Mouse (Mus musculus) C2C12 (cell line): Measurements from ENCODE around the gene Tnrc6c. TPM values are rescaled to one million over a fixed set of nuclear protein-coding genes. Genes with fewer than 3 reads are reported as not detected.

Experiments used
- H3K27me3 ChIP-seq: one replicate; pipeline ENCODE4 v1.6.1; 2011; ENCODE audit not compliant: control insufficient read depth, insufficient read depth, insufficient read length
- H3K36me3 ChIP-seq: one replicate; pipeline ENCODE4 v1.6.1; 2011; ENCODE audit not compliant: control insufficient read depth, insufficient read depth
- H3K4me3 ChIP-seq: one replicate; pipeline ENCODE4 v1.5.1; 2011; ENCODE audit warnings: mild to moderate bottlenecking, control low read depth; ENCODE audit not compliant: poor library complexity, insufficient read depth, severe bottlenecking
- H3K79me2 ChIP-seq: one replicate; pipeline ENCODE4 v1.6.1; 2011; ENCODE audit not compliant: control insufficient read depth, insufficient read depth
- H3K79me3 ChIP-seq: one replicate; pipeline ENCODE4 v1.6.1; 2011; ENCODE audit warnings: low read depth, control low read depth
- H3ac ChIP-seq: one replicate; pipeline ENCODE3; 2011; ENCODE audit warnings: low read depth; ENCODE audit not compliant: control insufficient read depth, insufficient read length
- CEBPB ChIP-seq: IDR thresholded peaks from one replicate; pipeline ENCODE4 v1.6.1; 2011; ENCODE audit warnings: low read depth, mild to moderate bottlenecking, control low read depth, moderate library complexity
- CTCF ChIP-seq: IDR thresholded peaks from one replicate; pipeline ENCODE4 v1.5.1; 2011; ENCODE audit not compliant: control insufficient read depth, insufficient read depth, insufficient read length
- FOSL1 ChIP-seq: IDR thresholded peaks from one replicate; pipeline ENCODE4 v1.8.0; 2011; ENCODE audit warnings: mild to moderate bottlenecking, low read length; ENCODE audit not compliant: poor library complexity, insufficient read depth, severe bottlenecking
- MAX ChIP-seq: IDR thresholded peaks from one replicate; pipeline ENCODE4 v1.6.1; 2011; ENCODE audit warnings: mild to moderate bottlenecking, control low read depth
- MYOD1 ChIP-seq: IDR thresholded peaks from one replicate; pipeline ENCODE4 v1.6.1; 2011; ENCODE audit warnings: low read depth; ENCODE audit not compliant: control insufficient read depth, insufficient read length
- MYOG ChIP-seq: IDR thresholded peaks from one replicate; pipeline ENCODE4 v1.6.1; 2011; ENCODE audit not compliant: control insufficient read depth, insufficient read length; ENCODE audit errors: extremely low read depth
- USF1 ChIP-seq: IDR thresholded peaks from one replicate; pipeline ENCODE4 v1.6.1; 2011; ENCODE audit warnings: low read depth, mild to moderate bottlenecking, control low read depth, moderate library complexity
- polyA plus RNA-seq: library from polyadenylated mRNA; unstranded; fragments of >200 nt; fragmentation: generic; extraction: Trizol; gene quantifications from one replicate; pipeline ENCODE4 v1.2.1, GENCODE M21; 2012; ENCODE audit warnings: missing spikeins

Tnrc6c gene
- polyA plus RNA-seq, 1 experiment: 6.3 TPM

DNA sequence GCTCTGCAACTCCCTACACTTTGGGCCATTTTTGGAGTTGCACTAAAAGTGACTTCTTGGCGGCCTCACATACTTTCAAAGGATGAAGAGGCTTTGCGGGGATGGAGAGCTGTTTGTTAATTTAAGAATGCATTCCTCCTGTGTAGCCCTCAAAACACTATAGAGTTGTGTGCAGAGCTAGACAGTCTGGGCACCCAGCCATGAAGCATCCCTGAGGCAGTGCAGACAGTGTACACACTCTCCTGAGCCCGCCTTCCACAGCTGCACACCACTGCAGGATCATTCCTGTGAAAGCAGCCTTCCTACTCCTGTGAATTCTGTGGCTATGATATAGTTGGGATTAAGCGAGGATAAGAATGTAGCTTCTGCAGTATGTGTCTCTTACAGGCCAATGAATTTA lies 4.9 kb downstream of the Tnrc6c start:
- no peak for TF ChIP-seq MYOD1
- TF ChIP-seq USF1: no peak
- TF ChIP-seq MAX: no peak
- TF ChIP-seq CEBPB: no peak
- TF ChIP-seq MYOG: no peak
- no peak for TF ChIP-seq CTCF
- no peak for TF ChIP-seq FOSL1
- Histone ChIP-seq H3K27me3 (no peaks in the 10 kb centered on the region), H3ac (no peak overlapping the region), H3K79me3 (peaks cover 71% of the 10 kb centered on the region), H3K4me3 (no peak overlapping the region), H3K79me2 (peaks cover 90% of the 10 kb centered on the region), H3K36me3 (no peaks in the 10 kb centered on the region)

DNA sequence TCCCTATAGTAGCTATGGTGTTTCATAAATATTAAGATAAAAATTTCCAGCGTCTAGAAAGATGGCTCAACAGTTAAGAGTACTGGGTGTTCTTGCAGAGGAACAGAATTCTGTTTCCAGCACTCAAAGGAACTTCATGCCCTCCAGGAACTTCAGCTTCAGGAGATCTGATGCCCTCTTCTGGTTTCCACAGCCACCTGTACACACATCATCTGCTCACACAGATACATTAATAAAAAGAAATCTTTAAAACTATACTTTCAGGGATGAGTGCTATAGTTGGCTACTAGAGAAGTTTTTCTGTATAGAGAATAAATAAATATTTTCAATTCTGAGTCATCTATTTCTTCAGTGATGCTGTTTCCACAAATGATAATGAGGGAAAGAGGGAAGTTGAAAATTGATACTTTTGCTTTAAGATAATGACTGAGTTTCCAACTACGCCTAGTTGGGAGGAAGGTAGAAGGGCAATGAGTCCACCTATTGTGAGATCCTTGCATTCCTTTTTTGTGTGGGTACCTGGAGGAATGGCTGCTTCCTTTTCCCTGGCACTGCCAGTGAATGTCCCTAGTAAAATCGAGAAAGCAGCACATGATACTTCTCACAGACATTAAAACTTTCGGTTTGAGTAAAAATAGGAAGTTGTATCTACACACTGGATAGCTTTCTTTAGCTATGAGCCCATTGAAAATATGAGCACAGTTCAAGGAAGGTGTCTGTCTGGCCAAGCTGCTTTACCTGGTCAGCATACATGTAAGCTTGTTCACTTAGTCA lies 9.1 kb downstream of the Tnrc6c start:
- peaks cover 100% of the 10 kb centered on the region for H3K79me2 ChIP-seq
- H3K4me3 ChIP-seq: no peak overlapping the region
- peaks cover 78% of the 10 kb centered on the region for H3K79me3 ChIP-seq
- no peaks in the 10 kb centered on the region for H3K27me3 ChIP-seq
- H3ac ChIP-seq: no peak overlapping the region
- TF ChIP-seq MYOG (no peak), CTCF (no peak), MAX (no peak), CEBPB (no peak), FOSL1 (no peak), MYOD1 (no peak)
- H3K36me3 ChIP-seq: no peaks in the 10 kb centered on the region

DNA sequence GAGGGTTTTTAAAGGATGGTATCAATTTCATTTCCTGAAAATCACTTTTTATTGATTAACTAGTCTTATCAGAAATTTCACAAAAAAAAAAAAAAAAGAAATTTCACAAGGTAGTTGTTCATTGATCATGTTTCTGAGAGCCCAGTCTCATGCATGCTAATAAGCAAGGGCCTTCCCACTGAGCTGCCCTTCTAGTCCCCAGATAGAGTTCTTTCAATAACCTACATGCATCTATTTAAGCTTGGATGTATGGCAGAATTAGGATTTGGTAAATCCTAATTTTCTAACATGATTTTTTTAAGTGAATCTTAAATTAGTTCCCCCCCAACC lies 9.7 kb downstream of the Tnrc6c start:
- H3ac ChIP-seq: no peak overlapping the region
- no peak overlapping the region for H3K4me3 ChIP-seq
- H3K79me3 ChIP-seq: peaks cover 79% of the 10 kb centered on the region
- H3K79me2 ChIP-seq: peaks cover 100% of the 10 kb centered on the region
- no peaks in the 10 kb centered on the region for H3K36me3 ChIP-seq
- no peak for TF ChIP-seq CTCF
- TF ChIP-seq USF1: no peak
- TF ChIP-seq CEBPB: no peak
- TF ChIP-seq MYOG: no peak
- no peak for TF ChIP-seq MAX
- TF ChIP-seq FOSL1: no peak
- no peak for TF ChIP-seq MYOD1
- H3K27me3 ChIP-seq: no peaks in the 10 kb centered on the region

DNA sequence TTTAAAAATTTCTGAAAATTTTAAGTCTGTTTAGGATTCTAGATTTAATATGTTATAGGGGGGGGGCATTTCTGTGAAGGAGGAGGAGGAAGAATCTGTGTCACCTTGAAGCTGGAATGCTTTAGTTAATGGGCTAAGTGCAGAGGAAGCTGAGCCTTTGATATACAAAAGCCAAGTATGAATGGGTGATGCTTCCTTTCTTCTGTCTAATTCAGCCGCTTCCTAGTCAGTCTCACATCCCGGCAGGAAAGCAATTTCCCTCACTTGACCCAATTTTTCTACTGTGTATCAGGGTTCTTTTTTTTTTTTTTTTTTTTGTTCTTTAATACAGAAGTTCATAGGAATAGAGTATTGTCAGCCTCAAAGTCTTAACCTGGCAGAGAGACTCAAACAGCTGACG lies 11.1 kb downstream of the Tnrc6c start:
- Histone ChIP-seq H3K27me3 (no peaks in the 10 kb centered on the region), H3K79me2 (peaks cover 100% of the 10 kb centered on the region), H3K4me3 (no peak overlapping the region), H3ac (no peak overlapping the region), H3K79me3 (peaks cover 77% of the 10 kb centered on the region), H3K36me3 (no peaks in the 10 kb centered on the region)
- TF ChIP-seq CEBPB (no peak), MAX (no peak), MYOG (no peak), USF1 (no peak), MYOD1 (no peak), FOSL1 (no peak), CTCF (no peak)

DNA sequence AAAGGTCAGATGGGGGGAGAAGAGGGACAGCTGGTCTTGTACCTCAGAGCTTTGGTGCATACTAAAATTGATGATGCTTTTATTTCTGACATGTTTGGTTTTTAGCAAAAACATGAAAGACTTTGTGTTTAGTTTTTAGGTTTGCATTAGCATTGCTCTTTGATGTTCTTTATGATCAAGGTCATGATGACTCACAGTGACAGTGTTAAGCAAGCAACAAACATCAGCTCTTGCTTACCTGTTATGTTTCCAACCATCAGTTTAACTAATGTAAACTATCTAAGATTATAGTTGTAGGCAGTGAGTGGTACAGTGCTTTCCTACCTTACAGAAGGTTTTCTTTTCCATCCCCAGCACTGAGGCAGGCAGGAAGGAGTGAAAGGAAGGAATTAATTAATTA lies 12.5 kb downstream of the Tnrc6c start:
- Histone ChIP-seq H3K27me3 (no peaks in the 10 kb centered on the region), H3K79me3 (peaks cover 76% of the 10 kb centered on the region), H3K36me3 (no peaks in the 10 kb centered on the region), H3K4me3 (no peak overlapping the region), H3K79me2 (peaks cover 99% of the 10 kb centered on the region), H3ac (no peak overlapping the region)
- TF ChIP-seq FOSL1 (no peak), MYOG (no peak), MAX (no peak), USF1 (no peak), CTCF (no peak), MYOD1 (no peak)

DNA sequence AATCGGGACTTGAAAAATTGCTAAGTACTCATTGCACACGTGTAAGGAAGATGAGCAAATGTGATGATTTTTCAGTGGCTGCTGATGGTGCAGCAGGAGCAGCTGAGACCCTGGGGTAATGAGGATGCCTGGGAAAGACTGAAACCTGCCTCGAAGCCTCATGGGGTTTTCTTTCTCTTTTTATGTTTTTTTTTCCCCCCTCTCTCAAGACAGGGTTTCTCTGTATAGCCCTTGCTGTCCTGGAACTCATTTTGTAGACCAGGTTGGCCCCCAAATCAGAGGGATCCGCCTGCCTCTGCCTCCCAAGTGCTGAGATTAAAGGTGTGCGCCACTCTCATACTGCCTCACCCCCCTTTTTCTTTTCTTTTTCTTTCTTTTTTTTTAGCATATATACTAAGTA lies 13.1 kb downstream of the Tnrc6c start:
- H3K79me3 ChIP-seq: peaks cover 74% of the 10 kb centered on the region
- TF ChIP-seq USF1 (no peak), FOSL1 (no peak), CEBPB (no peak), MYOD1 (no peak), CTCF (no peak), MAX (no peak), MYOG (no peak)
- no peaks in the 10 kb centered on the region for H3K36me3 ChIP-seq
- H3ac ChIP-seq: no peak overlapping the region
- H3K79me2 ChIP-seq: peaks cover 99% of the 10 kb centered on the region
- H3K27me3 ChIP-seq: no peaks in the 10 kb centered on the region
- H3K4me3 ChIP-seq: no peak overlapping the region
